Mouse (Mus musculus) embryonic fibroblast, embryonic 13.5 days (primary cell): ENCODE results near the gene Ech1. TPM values are rescaled to one million over a fixed set of nuclear protein-coding genes. Genes with fewer than 3 reads are reported as not detected.

Experiments
- H3K27ac ChIP-seq: 2 replicates; pipeline ENCODE4 v1.5.1; 2012; ENCODE audit warnings: low read length, control low read depth, inconsistent platforms; ENCODE audit not compliant: insufficient read depth
- H3K4me1 ChIP-seq: 2 replicates; pipeline ENCODE4 v1.6.1; 2011; ENCODE audit warnings: low read length; ENCODE audit not compliant: control insufficient read depth, insufficient read depth
- H3K4me3 ChIP-seq: 2 replicates; pipeline ENCODE4 v1.5.1; 2011; ENCODE audit warnings: mild to moderate bottlenecking, control low read depth, low read length; ENCODE audit not compliant: insufficient read depth
- CTCF ChIP-seq: IDR thresholded peaks from 2 replicates; pipeline ENCODE4 v1.5.1; 2011; ENCODE audit warnings: mild to moderate bottlenecking, control low read depth, low read length, moderate library complexity, borderline replicate concordance; ENCODE audit not compliant: insufficient read depth
- POLR2A ChIP-seq: IDR thresholded peaks from 2 replicates; pipeline ENCODE4 v1.6.1; 2011; ENCODE audit warnings: low read depth, mild to moderate bottlenecking, control low read depth, low read length, moderate library complexity
- polyA plus RNA-seq: library from polyadenylated mRNA; stranded (reverse); fragments of >200 nt; gene quantifications from 2 replicates; pipeline ENCODE4 v1.2.4, GENCODE M21; 2011; ENCODE audit warnings: low read depth; ENCODE audit not compliant: missing spikeins, insufficient read length

The Ech1 gene
- 80.4 and 81.2 TPM in 2 replicates for polyA plus RNA-seq

DNA sequence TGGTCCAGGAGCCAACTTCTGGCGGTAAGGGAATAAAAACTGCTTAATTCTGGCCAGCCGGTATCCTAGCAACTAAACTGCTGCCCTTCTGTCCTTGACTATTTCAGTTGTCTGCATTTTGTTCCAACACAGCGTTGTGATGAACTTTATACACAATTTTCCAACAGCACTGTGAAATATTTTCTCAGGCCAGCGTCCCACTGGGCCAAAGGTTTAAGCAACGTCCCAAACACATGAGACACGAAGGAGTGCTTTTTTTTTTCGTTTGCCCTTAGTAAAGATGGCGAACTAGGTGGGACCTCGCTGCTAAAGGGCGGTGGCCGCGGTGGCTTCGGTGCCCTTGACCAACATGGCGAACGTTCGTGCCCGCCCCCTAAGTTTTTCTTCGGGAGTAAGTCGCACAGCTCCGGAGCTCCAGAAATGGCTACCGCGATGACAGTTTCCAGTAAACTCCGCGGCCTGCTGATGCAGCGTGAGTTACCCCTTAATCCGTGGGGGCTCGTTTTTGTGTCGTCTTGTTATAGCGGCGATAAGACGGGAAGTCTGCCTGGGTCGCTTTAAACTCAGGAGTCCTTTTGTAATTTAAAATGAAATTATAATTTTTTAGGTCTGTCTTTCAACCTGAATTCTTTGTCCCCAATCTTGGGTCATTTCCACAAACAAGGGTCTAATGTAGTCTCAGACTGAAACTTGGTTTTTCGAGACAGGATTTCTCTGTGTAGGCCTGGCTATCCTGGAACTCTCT is at the start of gene Ech1:
Gene Ech1, plus strand, starts transcription at position 277 of the 745 bp plus-strand sequence.
- TF ChIP-seq CTCF (no peak), POLR2A (peak; percentile 79)
- H3K4me1 ChIP-seq: peaks cover 18% of the 10 kb centered on the region
- peak within 1 kb of the TSS; percentile 51 for H3K4me3 ChIP-seq
- peak within 1 kb of the TSS; percentile 88 for H3K27ac ChIP-seq

DNA sequence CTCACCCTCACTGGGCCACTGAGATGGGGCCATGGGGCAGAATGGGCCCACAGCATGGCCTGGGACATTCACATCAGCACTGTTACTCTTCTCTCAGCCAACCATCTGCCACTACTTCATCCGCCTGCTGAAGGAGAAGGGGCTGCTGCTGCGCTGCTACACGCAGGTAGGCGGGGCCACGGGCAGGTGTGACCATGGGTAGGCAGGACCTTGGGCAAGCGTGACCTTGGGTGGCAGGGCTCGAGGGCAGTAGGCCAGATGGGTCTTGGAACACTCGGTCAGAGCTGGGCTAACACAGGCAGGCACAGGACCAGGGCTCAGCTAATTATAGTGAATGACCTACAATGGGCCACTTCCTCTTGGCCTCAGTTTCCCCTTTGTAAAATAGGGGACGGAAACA is 46.2 kb upstream of the Ech1 start:
- Histone ChIP-seq H3K4me1 (peaks cover 3% of the 10 kb centered on the region; the same call in 1 of the 2 replicates), H3K27ac (no peak overlapping the region)
- TF ChIP-seq POLR2A (no peak), CTCF (no peak)

DNA sequence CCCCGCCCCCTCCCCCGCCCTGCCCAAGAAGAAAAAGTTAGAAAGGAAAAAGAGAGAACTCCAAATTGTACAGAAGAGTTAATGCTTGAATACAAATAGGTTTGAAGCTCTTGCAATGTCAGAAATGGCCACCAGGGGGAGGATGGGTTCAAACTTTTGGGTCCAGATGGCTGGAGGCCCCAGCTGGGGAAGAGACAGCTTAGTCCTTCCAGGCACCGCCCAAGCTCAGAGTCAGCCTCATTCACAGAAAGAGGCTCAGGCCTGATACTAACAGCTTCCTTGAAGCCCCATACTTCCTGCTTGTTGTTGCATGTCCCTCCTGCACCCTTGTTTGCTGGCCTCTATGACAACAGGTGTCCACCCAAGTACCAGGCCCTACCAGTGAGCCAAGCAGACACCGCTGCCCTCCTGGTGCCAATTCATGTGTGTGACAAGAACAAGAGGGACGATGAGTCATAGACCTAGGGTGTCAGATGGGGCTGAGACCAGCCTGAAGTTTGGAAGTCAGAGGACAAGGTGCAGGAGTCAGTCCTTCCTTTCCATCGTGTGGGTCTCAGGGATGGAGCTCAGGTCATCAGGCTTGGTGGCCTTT is 44.9 kb upstream of the Ech1 start:
- TF ChIP-seq POLR2A (no peak), CTCF (0 out of 2 replicates have a peak, but pooled peaks have one; percentile 31)

More for the DNA sequence above, 46.2 kb upstream of the Ech1 start:
- no peak overlapping the region for H3K4me3 ChIP-seq

DNA sequence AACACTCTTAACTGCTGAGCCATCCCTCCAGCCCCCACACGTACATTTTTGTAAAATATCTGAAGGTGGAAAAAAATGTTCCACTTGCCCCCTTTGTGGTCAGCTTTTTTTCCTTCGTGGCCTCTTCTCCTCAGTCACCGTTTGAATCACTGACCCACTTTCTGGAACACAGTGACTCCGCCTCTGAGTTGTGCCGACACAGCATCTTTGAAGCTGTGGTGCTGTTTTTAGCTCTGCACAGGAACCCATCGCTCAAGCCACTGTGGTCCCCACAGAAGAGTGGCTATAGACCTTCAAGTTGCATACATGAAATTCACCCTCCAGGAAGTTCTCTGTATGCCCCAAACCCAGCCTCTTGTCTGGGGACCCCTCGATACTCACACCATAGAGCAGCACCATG is 44.2 kb upstream of the Ech1 start:
- peak overlapping the region; percentile 48; the same call in 1 of the 2 replicates for H3K27ac ChIP-seq

More for the DNA sequence above, 44.9 kb upstream of the Ech1 start:
- Histone ChIP-seq H3K4me1 (peaks cover 3% of the 10 kb centered on the region; the same call in 1 of the 2 replicates), H3K4me3 (no peak overlapping the region), H3K27ac (peak overlapping the region; percentile 48)

DNA sequence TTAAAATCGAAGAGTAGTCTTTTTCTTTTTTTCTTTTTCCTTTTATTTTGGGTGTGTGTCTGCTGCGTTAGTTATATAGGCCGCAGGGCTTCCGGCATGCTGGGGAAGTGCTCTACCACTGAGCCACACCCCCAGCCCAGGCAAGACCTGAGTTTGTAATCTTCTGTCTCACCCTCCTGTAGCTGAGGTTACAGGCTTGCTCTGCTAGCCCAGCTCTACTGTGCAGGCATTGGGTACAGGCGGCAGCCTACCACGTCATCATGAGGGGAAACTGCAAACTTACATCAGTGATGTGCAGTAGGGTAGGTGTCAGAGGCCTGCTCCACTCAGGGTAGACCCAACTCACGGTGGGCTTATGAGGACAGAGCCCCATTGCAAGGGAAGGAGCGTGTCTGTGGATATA is 43.8 kb upstream of the Ech1 start:
- Histone ChIP-seq H3K27ac (no peak overlapping the region), H3K4me1 (peaks cover 3% of the 10 kb centered on the region; the same call in 1 of the 2 replicates), H3K4me3 (no peak overlapping the region)
- no peak for TF ChIP-seq CTCF

More for the DNA sequence above, 44.2 kb upstream of the Ech1 start:
- H3K4me3 ChIP-seq: no peak overlapping the region
- no peak for TF ChIP-seq POLR2A
- no peak for TF ChIP-seq CTCF
- peaks cover 3% of the 10 kb centered on the region; the same call in 1 of the 2 replicates for H3K4me1 ChIP-seq

DNA sequence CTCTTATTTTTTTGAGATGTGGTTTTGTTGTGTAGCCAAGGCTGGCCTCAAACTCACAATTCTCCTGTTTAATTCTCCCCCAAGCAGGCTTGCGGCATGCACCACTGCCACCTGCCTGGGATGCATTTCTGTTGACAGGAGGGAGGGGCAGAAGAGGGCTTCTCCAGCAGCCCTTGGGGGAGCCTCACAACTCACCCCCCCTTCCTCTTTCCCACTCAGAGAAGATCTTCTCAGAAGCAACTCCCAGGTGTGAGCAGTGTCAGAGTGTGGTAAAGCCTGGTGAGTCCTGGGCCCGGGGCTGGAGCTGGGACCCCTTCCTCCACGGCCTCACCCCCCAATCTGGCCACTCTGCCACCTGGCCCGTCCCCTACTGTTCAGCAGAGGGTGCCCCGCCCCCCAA is 39.9 kb upstream of the Ech1 start:
- Histone ChIP-seq H3K4me3 (no peak overlapping the region), H3K4me1 (peaks cover 6% of the 10 kb centered on the region; the same call in 1 of the 2 replicates), H3K27ac (no peak overlapping the region)
- TF ChIP-seq POLR2A (no peak), CTCF (no peak)

DNA sequence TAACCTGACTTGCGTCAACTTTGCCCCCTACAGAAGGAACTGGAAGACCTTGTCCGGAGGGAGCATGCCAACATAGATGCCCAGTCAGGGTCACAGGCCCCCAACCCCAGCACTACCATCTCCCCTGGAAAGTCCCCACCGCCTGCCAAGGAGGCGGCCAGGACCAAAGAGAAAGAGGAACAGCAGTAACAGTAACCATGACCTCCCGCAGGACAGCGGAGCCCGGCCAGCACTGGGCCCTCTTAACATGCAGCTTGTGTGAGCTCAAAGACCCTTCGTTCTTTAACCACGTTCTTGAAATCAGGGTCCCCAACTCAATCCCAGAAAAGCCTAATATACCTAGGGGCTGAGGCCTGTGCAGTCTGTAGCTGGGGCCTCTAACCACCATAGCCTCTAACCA is 37.1 kb upstream of the Ech1 start:
- TF ChIP-seq POLR2A (no peak), CTCF (no peak)
- peaks cover 3% of the 10 kb centered on the region; the same call in 1 of the 2 replicates for H3K4me1 ChIP-seq
- no peak overlapping the region for H3K4me3 ChIP-seq
- no peak overlapping the region for H3K27ac ChIP-seq

DNA sequence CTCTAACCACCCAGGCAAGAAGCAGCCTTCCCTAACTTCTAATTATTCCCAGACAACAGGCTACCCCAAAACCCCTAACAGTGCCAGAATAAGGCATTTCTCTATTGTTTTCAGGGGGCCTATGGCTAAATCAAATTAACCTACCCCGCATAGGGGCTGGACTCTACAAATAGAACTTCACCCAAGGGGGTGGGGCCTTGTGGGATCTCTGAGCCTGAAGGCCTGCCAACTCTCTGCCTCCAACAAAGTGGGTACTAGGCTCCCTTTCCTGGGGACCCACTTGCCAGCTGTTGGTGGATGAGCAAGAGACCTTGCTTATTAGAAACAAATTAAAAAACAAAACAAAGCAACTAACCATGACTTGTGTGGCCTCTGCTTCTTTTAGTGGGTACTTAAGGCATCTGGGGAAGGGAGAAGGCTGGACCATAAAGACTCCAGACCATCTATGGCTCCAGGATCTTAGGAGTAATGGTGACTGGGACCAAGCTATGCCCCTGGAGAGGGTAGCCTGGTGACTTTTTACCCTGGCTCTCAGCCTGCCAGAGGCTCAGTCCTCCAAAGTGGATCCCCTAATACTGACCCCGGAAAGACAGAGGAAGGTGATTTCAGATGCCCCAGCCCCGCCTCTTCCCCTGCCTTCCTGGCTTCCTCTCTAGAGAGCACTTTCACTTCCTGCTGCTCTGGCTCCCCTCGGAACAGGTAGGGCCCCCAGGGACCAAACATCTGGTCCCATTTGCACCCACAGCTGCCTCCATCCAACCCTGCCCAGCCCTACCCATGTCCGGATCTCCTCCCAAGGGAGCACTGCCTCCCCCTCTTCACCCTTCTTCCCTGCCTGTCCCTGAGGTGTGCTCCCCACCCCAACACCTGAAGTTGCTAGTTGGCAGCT is 36.5 kb upstream of the Ech1 start, which contains the start of gene Rinl:
Gene Rinl, plus strand, starts transcription at position 663 of the 889 bp plus-strand sequence.
- TF ChIP-seq CTCF: no peak
- no peak for TF ChIP-seq POLR2A
- peak within 1 kb of the TSS; percentile 35; the same call in 1 of the 2 replicates for H3K27ac ChIP-seq

DNA sequence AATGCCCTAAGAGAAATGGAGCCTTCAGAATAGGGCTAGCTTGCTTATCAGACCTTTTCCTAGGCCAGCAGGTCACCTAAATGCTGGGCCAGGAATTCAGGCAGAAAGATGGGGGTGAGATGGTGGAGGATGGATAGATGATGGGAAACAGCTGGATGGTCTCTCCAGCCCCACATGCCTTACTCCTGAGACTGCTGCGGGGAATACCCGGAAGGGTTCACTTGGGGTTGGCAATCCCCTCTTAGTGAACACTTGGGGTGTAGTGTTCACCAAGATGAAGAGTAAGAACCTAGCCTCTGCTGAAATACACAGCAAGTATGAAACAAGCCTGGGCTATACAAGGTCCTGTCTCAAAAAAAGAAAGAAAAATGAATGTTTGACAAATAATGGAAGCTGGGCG is 35.8 kb upstream of the Ech1 start:
- peak overlapping the region; percentile 2; the same call in 1 of the 2 replicates for H3K27ac ChIP-seq

More for the DNA sequence above, 36.5 kb upstream of the Ech1 start, which contains the start of gene Rinl:
- H3K4me3 ChIP-seq: no peak within 1 kb of the TSS
- H3K4me1 ChIP-seq: peaks cover 3% of the 10 kb centered on the region; the same call in 1 of the 2 replicates

More for the DNA sequence above, 35.8 kb upstream of the Ech1 start:
- TF ChIP-seq CTCF (no peak), POLR2A (no peak)
- H3K4me1 ChIP-seq: peaks cover 3% of the 10 kb centered on the region; the same call in 1 of the 2 replicates
- H3K4me3 ChIP-seq: no peak overlapping the region
